Mouse (Mus musculus) bone marrow, adult 2 months (tissue): Measurements from ENCODE around the gene Rnf115.

ENCODE experiments used
- CTCF ChIP-seq: fragments of 200-500 bp; IDR thresholded peaks from 2 replicates; pipeline ENCODE4 v1.5.1; 2011; ENCODE audit warnings: low read length, control low read depth; ENCODE audit not compliant: control insufficient read depth, insufficient read depth
- POLR2A ChIP-seq: fragments of 200-500 bp; IDR thresholded peaks from 2 replicates; pipeline ENCODE4 v1.6.1; 2011; ENCODE audit warnings: low read depth, mild to moderate bottlenecking, control low read depth, low read length, borderline replicate concordance; ENCODE audit not compliant: control insufficient read depth

DNA sequence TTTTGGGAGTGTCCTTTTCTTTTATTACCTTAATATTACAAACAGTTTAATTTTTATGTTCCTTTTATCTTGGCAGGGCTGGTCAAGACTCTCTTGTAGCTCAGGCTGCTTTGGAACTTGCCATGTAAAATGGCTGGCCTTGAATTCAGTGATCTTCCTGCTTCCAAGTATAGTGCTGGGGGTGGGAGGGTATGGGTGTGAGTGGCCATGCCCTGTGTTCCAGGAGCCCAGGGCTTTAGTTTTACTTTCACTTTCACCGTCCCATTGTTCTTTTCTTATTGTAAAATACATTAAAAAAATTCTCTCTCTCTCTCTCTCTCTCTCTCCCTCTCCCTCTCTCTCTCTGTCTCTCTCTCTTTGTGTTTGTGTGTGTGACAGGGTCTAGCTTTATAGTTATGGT, 37.1 kb downstream of the Rnf115 start:
- TF ChIP-seq CTCF = no peak
- TF ChIP-seq POLR2A = no peak
